Mouse (Mus musculus): ENCODE data around the gene Srprb. TPM values are rescaled to one million over a fixed set of nuclear protein-coding genes. Genes with fewer than 3 reads are reported as not detected.
A peak's percentile ranks its signal among the peaks of the same experiment; 100 is the strongest.

The Srprb gene
- polyA plus RNA-seq, 1 experiment from 2014 or later, result 59.4 TPM

GRCm38 (mm10) chr9:103233006-103233395 is 31.1 kb upstream of the Srprb start:
- WGBS, result 76% methylated on average over 7 of the region's 7 CpGs
- H3K9ac ChIP-seq (ENCODE audit: low read length), result no peak overlapping the region
- DNase-seq (ENCODE audit: low spot score) (no peak), ATAC-seq (replicated peaks; ENCODE audit: low FRiP score) (no peak)
- H3K4me1 ChIP-seq (replicated peaks; ENCODE audit: control insufficient read depth, insufficient read depth, low read length), result no peaks in the 10 kb centered on the region
- H3K4me2 ChIP-seq (ENCODE audit: low read depth, low read length, severe bottlenecking), result no peak overlapping the region
- no peak overlapping the region for H3K27ac ChIP-seq (ENCODE audit: low read depth, low read length)
- no peaks in the 10 kb centered on the region for H3K9me3 ChIP-seq (ENCODE audit: control insufficient read depth, low read length)
- H3K27me3 ChIP-seq (ENCODE audit: control insufficient read depth, insufficient read depth, low read length), result no peaks in the 10 kb centered on the region
- H3K4me3 ChIP-seq (ENCODE audit: low read depth, low read length), result no peak overlapping the region
- no peaks in the 10 kb centered on the region for H3K36me3 ChIP-seq (ENCODE audit: control insufficient read depth, insufficient read depth, low read length)

GRCm38 (mm10) chr9:103232232-103233005 is 30.5 kb upstream of the Srprb start:
- ATAC-seq (replicated peaks; ENCODE audit: low FRiP score) (no peak), DNase-seq (ENCODE audit: low spot score) (no peak)
- Histone ChIP-seq H3K4me2 (ENCODE audit: low read depth, low read length, severe bottlenecking) (no peak overlapping the region), H3K36me3 (ENCODE audit: control insufficient read depth, insufficient read depth, low read length) (no peaks in the 10 kb centered on the region), H3K4me3 (ENCODE audit: low read depth, low read length) (no peak overlapping the region), H3K27ac (ENCODE audit: low read depth, low read length) (no peak overlapping the region), H3K9me3 (ENCODE audit: control insufficient read depth, low read length) (no peaks in the 10 kb centered on the region), H3K27me3 (ENCODE audit: control insufficient read depth, insufficient read depth, low read length) (no peaks in the 10 kb centered on the region), H3K4me1 (replicated peaks; ENCODE audit: control insufficient read depth, insufficient read depth, low read length) (no peaks in the 10 kb centered on the region), H3K9ac (ENCODE audit: low read length) (no peak overlapping the region)
- 85% methylated on average over 7 of the region's 7 CpGs for WGBS

GRCm38 (mm10) chr9:103230151-103230951 is 28.4 kb upstream of the Srprb start, which contains the start of the genes Gm20425 and Trf:
Gene Gm20425 (minus strand): TSS chr9:103230307.
Gene Trf (minus strand): TSS chr9:103230444.
- DNase-seq (ENCODE audit: low spot score) (peak; percentile 60), ATAC-seq (replicated peaks; ENCODE audit: low FRiP score) (no peak)
- no peaks in the 10 kb centered on the region for H3K36me3 ChIP-seq (ENCODE audit: control insufficient read depth, insufficient read depth, low read length)
- H3K4me3 ChIP-seq (ENCODE audit: low read depth, low read length), result no peak within 1 kb of the TSS
- no peaks in the 10 kb centered on the region for H3K27me3 ChIP-seq (ENCODE audit: control insufficient read depth, insufficient read depth, low read length)
- no peaks in the 10 kb centered on the region for H3K9me3 ChIP-seq (ENCODE audit: control insufficient read depth, low read length)
- H3K4me2 ChIP-seq (ENCODE audit: low read depth, low read length, severe bottlenecking), result 0 out of 2 replicates have a peak within 1 kb of the TSS, but pooled peaks have one; percentile 21
- no peak within 1 kb of the TSS for H3K9ac ChIP-seq (ENCODE audit: low read length)
- WGBS, result 70% methylated on average over 29 of the region's 29 CpGs
- no peak within 1 kb of the TSS for H3K27ac ChIP-seq (ENCODE audit: low read depth, low read length)
- no peaks in the 10 kb centered on the region for H3K4me1 ChIP-seq (replicated peaks; ENCODE audit: control insufficient read depth, insufficient read depth, low read length)

GRCm38 (mm10) chr9:103229037-103229867 is 27.3 kb upstream of the Srprb start:
- DNase-seq (ENCODE audit: low spot score), result no peak

GRCm38 (mm10) chr9:103228370-103229003 is 26.6 kb upstream of the Srprb start:
- H3K27ac ChIP-seq (ENCODE audit: low read depth, low read length), result no peak overlapping the region
- 89% methylated on average over 13 of the region's 13 CpGs for WGBS
- no peaks in the 10 kb centered on the region for H3K36me3 ChIP-seq (ENCODE audit: control insufficient read depth, insufficient read depth, low read length)
- no peaks in the 10 kb centered on the region for H3K9me3 ChIP-seq (ENCODE audit: control insufficient read depth, low read length)
- ATAC-seq (replicated peaks; ENCODE audit: low FRiP score) (no peak), DNase-seq (ENCODE audit: low spot score) (no peak)
- H3K4me1 ChIP-seq (replicated peaks; ENCODE audit: control insufficient read depth, insufficient read depth, low read length), result no peaks in the 10 kb centered on the region
- no peak overlapping the region for H3K4me3 ChIP-seq (ENCODE audit: low read depth, low read length)
- H3K9ac ChIP-seq (ENCODE audit: low read length), result no peak overlapping the region
- no peaks in the 10 kb centered on the region for H3K27me3 ChIP-seq (ENCODE audit: control insufficient read depth, insufficient read depth, low read length)
- no peak overlapping the region for H3K4me2 ChIP-seq (ENCODE audit: low read depth, low read length, severe bottlenecking)

More at GRCm38 (mm10) chr9:103229037-103229867, 27.3 kb upstream of the Srprb start:
- Histone ChIP-seq H3K36me3 (ENCODE audit: control insufficient read depth, insufficient read depth, low read length) (no peaks in the 10 kb centered on the region), H3K27ac (ENCODE audit: low read depth, low read length) (no peak overlapping the region), H3K4me2 (ENCODE audit: low read depth, low read length, severe bottlenecking) (no peak overlapping the region), H3K9ac (ENCODE audit: low read length) (no peak overlapping the region), H3K27me3 (ENCODE audit: control insufficient read depth, insufficient read depth, low read length) (no peaks in the 10 kb centered on the region), H3K9me3 (ENCODE audit: control insufficient read depth, low read length) (no peaks in the 10 kb centered on the region), H3K4me3 (ENCODE audit: low read depth, low read length) (no peak overlapping the region), H3K4me1 (replicated peaks; ENCODE audit: control insufficient read depth, insufficient read depth, low read length) (no peaks in the 10 kb centered on the region)
- 86% methylated on average over 15 of the region's 15 CpGs for WGBS
- ATAC-seq (replicated peaks; ENCODE audit: low FRiP score), result no peak

DNA sequence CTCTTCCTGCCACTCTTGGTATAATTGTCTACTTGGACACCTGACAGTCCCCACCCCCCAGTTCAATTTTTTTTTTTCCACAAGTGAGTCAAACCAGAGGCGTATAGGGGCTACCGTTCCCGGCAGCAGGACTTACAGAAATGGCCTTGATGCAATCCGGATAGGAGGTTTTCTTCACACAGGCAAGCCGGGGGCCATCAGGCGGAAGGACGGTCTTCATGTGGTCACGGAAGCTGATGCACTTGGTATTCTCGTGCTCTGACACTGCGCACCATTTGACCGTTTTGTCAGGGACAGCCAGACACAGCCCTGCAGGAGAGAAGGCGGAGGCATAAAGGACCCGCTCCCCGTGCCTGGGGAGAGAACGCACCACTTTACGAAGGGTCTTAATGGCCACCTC is 25.8 kb upstream of the Srprb start:
- no peak for ATAC-seq (replicated peaks; ENCODE audit: low FRiP score)
- H3K4me3 ChIP-seq (ENCODE audit: low read depth, low read length), result no peak overlapping the region
- H3K4me2 ChIP-seq (ENCODE audit: low read depth, low read length, severe bottlenecking), result no peak overlapping the region
- DNase-seq (ENCODE audit: low spot score), result no peak
- no peaks in the 10 kb centered on the region for H3K27me3 ChIP-seq (ENCODE audit: control insufficient read depth, insufficient read depth, low read length)
- H3K36me3 ChIP-seq (ENCODE audit: control insufficient read depth, insufficient read depth, low read length), result no peaks in the 10 kb centered on the region
- no peak overlapping the region for H3K27ac ChIP-seq (ENCODE audit: low read depth, low read length)
- H3K4me1 ChIP-seq (replicated peaks; ENCODE audit: control insufficient read depth, insufficient read depth, low read length), result no peaks in the 10 kb centered on the region
- WGBS, result 88% methylated on average over 16 of the region's 16 CpGs
- no peaks in the 10 kb centered on the region for H3K9me3 ChIP-seq (ENCODE audit: control insufficient read depth, low read length)
- no peak overlapping the region for H3K9ac ChIP-seq (ENCODE audit: low read length)

- Histone ChIP-seq H3K27me3 (ENCODE audit: control insufficient read depth, insufficient read depth, low read length) (no peaks in the 10 kb centered on the region), H3K9ac (ENCODE audit: low read length) (no peak overlapping the region), H3K4me2 (ENCODE audit: low read depth, low read length, severe bottlenecking) (no peak overlapping the region), H3K4me3 (ENCODE audit: low read depth, low read length) (no peak overlapping the region), H3K9me3 (ENCODE audit: control insufficient read depth, low read length) (no peaks in the 10 kb centered on the region), H3K27ac (ENCODE audit: low read depth, low read length) (no peak overlapping the region), H3K36me3 (ENCODE audit: control insufficient read depth, insufficient read depth, low read length) (no peaks in the 10 kb centered on the region), H3K4me1 (replicated peaks; ENCODE audit: control insufficient read depth, insufficient read depth, low read length) (no peaks in the 10 kb centered on the region)
- ATAC-seq (replicated peaks; ENCODE audit: low FRiP score), result no peak
- no peak for DNase-seq (ENCODE audit: low spot score)
- WGBS, result 95% methylated on average over 15 of the region's 15 CpGs
These were observed 24.9 kb upstream of the Srprb start for GRCm38 (mm10) chr9:103226806-103227205.

GRCm38 (mm10) chr9:103225464-103225863 is 23.5 kb upstream of the Srprb start:
- H3K9me3 ChIP-seq (ENCODE audit: control insufficient read depth, low read length), result no peaks in the 10 kb centered on the region
- DNase-seq (ENCODE audit: low spot score) (no peak), ATAC-seq (replicated peaks; ENCODE audit: low FRiP score) (no peak)
- H3K9ac ChIP-seq (ENCODE audit: low read length), result no peak overlapping the region
- H3K36me3 ChIP-seq (ENCODE audit: control insufficient read depth, insufficient read depth, low read length), result no peaks in the 10 kb centered on the region
- H3K4me1 ChIP-seq (replicated peaks; ENCODE audit: control insufficient read depth, insufficient read depth, low read length), result no peaks in the 10 kb centered on the region
- no peaks in the 10 kb centered on the region for H3K27me3 ChIP-seq (ENCODE audit: control insufficient read depth, insufficient read depth, low read length)
- no peak overlapping the region for H3K4me2 ChIP-seq (ENCODE audit: low read depth, low read length, severe bottlenecking)
- 72% methylated on average over 3 of the region's 3 CpGs for WGBS
- no peak overlapping the region for H3K4me3 ChIP-seq (ENCODE audit: low read depth, low read length)
- H3K27ac ChIP-seq (ENCODE audit: low read depth, low read length), result no peak overlapping the region

Measured in forebrain, embryonic 11.5 days (tissue).